Mouse (Mus musculus) liver, embryonic 15.5 days (tissue): ENCODE results near the gene Kcmf1. TPM values are rescaled to one million over a fixed set of nuclear protein-coding genes. Genes with fewer than 3 reads are reported as not detected.
"Not testable (repeated sequence)": the region's sequence is repeated elsewhere in the genome, so short reads cannot be mapped to it uniquely, and the experiment has no call there.

Source experiments
- ATAC-seq: fragments of 200-750 bp; cut with Nextera tagmentation; 2 replicates; pipeline ENCODE4 v1.8.0; 2017; ENCODE audit warnings: moderate number of reproducible peaks, mild to moderate bottlenecking, moderate library complexity; ENCODE audit not compliant: insufficient read depth
- H3K27ac ChIP-seq: fragments of 300-500 bp; sonication (generic); replicated peaks from 2 replicates; pipeline ENCODE4 v1.5.1; 2015; ENCODE audit warnings: mild to moderate bottlenecking, inconsistent platforms
- H3K27me3 ChIP-seq: fragments of 300-500 bp; sonication (generic); 2 replicates; pipeline ENCODE4 v1.6.1; 2015; ENCODE audit warnings: mild to moderate bottlenecking, inconsistent platforms
- H3K36me3 ChIP-seq: fragments of 300-500 bp; sonication (generic); replicated peaks from 2 replicates; pipeline ENCODE4 v1.6.1; 2015; ENCODE audit warnings: moderate library complexity, mild to moderate bottlenecking, inconsistent platforms
- H3K4me1 ChIP-seq: fragments of 300-500 bp; sonication (generic); replicated peaks from 2 replicates; pipeline ENCODE4 v1.6.1; 2015; ENCODE audit warnings: inconsistent platforms
- H3K4me2 ChIP-seq: fragments of 300-500 bp; sonication (generic); 2 replicates; pipeline ENCODE4 v1.6.1; 2015; ENCODE audit warnings: moderate library complexity, mild to moderate bottlenecking, inconsistent platforms
- H3K4me3 ChIP-seq: fragments of 300-500 bp; sonication (generic); replicated peaks from 2 replicates; pipeline ENCODE4 v1.5.1; 2015; ENCODE audit warnings: mild to moderate bottlenecking, inconsistent platforms
- H3K9ac ChIP-seq: fragments of 300-500 bp; sonication (generic); 2 replicates; pipeline ENCODE4 v1.6.1; 2015; ENCODE audit warnings: moderate library complexity, mild to moderate bottlenecking, inconsistent platforms
- H3K9me3 ChIP-seq: fragments of 300-500 bp; sonication (generic); replicated peaks from 2 replicates; pipeline ENCODE4 v1.6.1; 2016; ENCODE audit warnings: inconsistent platforms
- WGBS: fragments of 180-500 bp; shearing (Covaris S2); methylation state at CpG from one replicate; pipeline ENCODE4 v1.1.7; 2015; ENCODE audit warnings: mixed read lengths; ENCODE audit not compliant: insufficient replicate concordance; 5-methylcytosine and 5-hydroxymethylcytosine counted together
- polyA plus RNA-seq: library from polyadenylated mRNA; unstranded; fragments of >200 nt; fragmentation: Nextera tagmentation; extraction: Ambion mirVana; gene quantifications from 2 replicates; pipeline ENCODE4 v1.2.1, GENCODE M21; 2015

The Kcmf1 gene
- polyA plus RNA-seq, 1 experiment from 2014 or later = 27.0 TPM

GRCm38 (mm10) chr6:72840867-72841780, 58.7 kb downstream of the Kcmf1 start:
- H3K4me3 ChIP-seq = no peak overlapping the region
- no peak overlapping the region for H3K4me2 ChIP-seq
- H3K27ac ChIP-seq = no peak overlapping the region
- peaks cover 58% of the 10 kb centered on the region for H3K36me3 ChIP-seq
- ATAC-seq = no peak
- WGBS = 77% methylated on average over 13 of the region's 13 CpGs
- H3K9me3 ChIP-seq = no peaks in the 10 kb centered on the region
- no peaks in the 10 kb centered on the region for H3K27me3 ChIP-seq
- no peak overlapping the region for H3K9ac ChIP-seq
- no peaks in the 10 kb centered on the region for H3K4me1 ChIP-seq

- H3K9me3 ChIP-seq = no peaks in the 10 kb centered on the region
- H3K27me3 ChIP-seq = no peaks in the 10 kb centered on the region
- 76% methylated on average over 4 of the region's 4 CpGs for WGBS
- H3K4me2 ChIP-seq = no peak overlapping the region
- H3K4me3 ChIP-seq = no peak overlapping the region
- no peaks in the 10 kb centered on the region for H3K4me1 ChIP-seq
- H3K27ac ChIP-seq = no peak overlapping the region
- ATAC-seq = no peak
- H3K36me3 ChIP-seq = peaks cover 27% of the 10 kb centered on the region
- H3K9ac ChIP-seq = no peak overlapping the region
Measured at GRCm38 (mm10) chr6:72837756-72838155, 62.0 kb downstream of the Kcmf1 start.

- H3K27me3 ChIP-seq = no peaks in the 10 kb centered on the region
- H3K36me3 ChIP-seq = 0 out of 2 replicates have a peak, but pooled peaks cover under 1% of the 10 kb centered on the region
- no peak overlapping the region for H3K27ac ChIP-seq
- H3K9me3 ChIP-seq = no peaks in the 10 kb centered on the region
- no peak for ATAC-seq
- WGBS = 53% methylated on average over 4 of the region's 4 CpGs
- H3K4me2 ChIP-seq = no peak overlapping the region
- no peak overlapping the region for H3K4me3 ChIP-seq
- no peak overlapping the region for H3K9ac ChIP-seq
- no peaks in the 10 kb centered on the region for H3K4me1 ChIP-seq
Measured at GRCm38 (mm10) chr6:72834518-72834917, 65.3 kb downstream of the Kcmf1 start.

- no peak overlapping the region for H3K4me3 ChIP-seq
- no peaks in the 10 kb centered on the region for H3K36me3 ChIP-seq
- no peak for ATAC-seq
- no peak overlapping the region for H3K9ac ChIP-seq
- peaks cover under 1% of the 10 kb centered on the region; the same call in 1 of the 2 replicates for H3K27me3 ChIP-seq
- 0 out of 2 replicates have a peak, but pooled peaks cover 3% of the 10 kb centered on the region for H3K4me1 ChIP-seq
- WGBS = 45% methylated on average over 3 of the region's 3 CpGs
- no peaks in the 10 kb centered on the region for H3K9me3 ChIP-seq
- H3K4me2 ChIP-seq = no peak overlapping the region
- H3K27ac ChIP-seq = no peak overlapping the region
Measured at GRCm38 (mm10) chr6:72831858-72832257, 67.9 kb downstream of the Kcmf1 start.

GRCm38 (mm10) chr6:72831276-72831675, 68.5 kb downstream of the Kcmf1 start:
- ATAC-seq = no peak
- H3K4me2 ChIP-seq = no peak overlapping the region
- no peak overlapping the region for H3K9ac ChIP-seq
- no peak overlapping the region for H3K4me3 ChIP-seq
- 35% methylated on average over 3 of the region's 3 CpGs for WGBS
- no peak overlapping the region for H3K27ac ChIP-seq
- H3K4me1 ChIP-seq = 0 out of 2 replicates have a peak, but pooled peaks cover 3% of the 10 kb centered on the region
- H3K27me3 ChIP-seq = peaks cover 6% of the 10 kb centered on the region
- H3K36me3 ChIP-seq = no peaks in the 10 kb centered on the region
- no peaks in the 10 kb centered on the region for H3K9me3 ChIP-seq

GRCm38 (mm10) chr6:72828857-72829256, 70.9 kb downstream of the Kcmf1 start:
- ATAC-seq = no peak
- H3K4me3 ChIP-seq = no peak overlapping the region
- no peak overlapping the region for H3K27ac ChIP-seq
- H3K4me2 ChIP-seq = no peak overlapping the region
- H3K36me3 ChIP-seq = no peaks in the 10 kb centered on the region
- peaks cover 24% of the 10 kb centered on the region for H3K27me3 ChIP-seq
- H3K9ac ChIP-seq = no peak overlapping the region
- WGBS = 76% methylated on average over 3 of the region's 3 CpGs
- H3K4me1 ChIP-seq = 0 out of 2 replicates have a peak, but pooled peaks cover 3% of the 10 kb centered on the region
- H3K9me3 ChIP-seq = no peaks in the 10 kb centered on the region

- ATAC-seq, H3K36me3 ChIP-seq, H3K9me3 ChIP-seq, H3K4me1 ChIP-seq, H3K27ac ChIP-seq, H3K4me3 ChIP-seq, H3K9ac ChIP-seq, H3K4me2 ChIP-seq: not testable (repeated sequence)
- 11% methylated on average over 9 of the region's 9 CpGs for WGBS
- peaks cover 24% of the 10 kb centered on the region for H3K27me3 ChIP-seq
Measured at GRCm38 (mm10) chr6:72828037-72828436, 71.7 kb downstream of the Kcmf1 start.

GRCm38 (mm10) chr6:72825762-72826161, 74.0 kb downstream of the Kcmf1 start:
- H3K4me3 ChIP-seq = no peak overlapping the region
- no peak overlapping the region for H3K9ac ChIP-seq
- H3K27ac ChIP-seq = no peak overlapping the region
- no peaks in the 10 kb centered on the region for H3K9me3 ChIP-seq
- no peaks in the 10 kb centered on the region for H3K36me3 ChIP-seq
- H3K4me1 ChIP-seq = 0 out of 2 replicates have a peak, but pooled peaks cover 3% of the 10 kb centered on the region
- no peak overlapping the region for H3K4me2 ChIP-seq
- WGBS = 41% methylated on average over 9 of the region's 9 CpGs
- H3K27me3 ChIP-seq = peaks cover 24% of the 10 kb centered on the region
- no peak for ATAC-seq

GRCm38 (mm10) chr6:72824971-72825737, 74.6 kb downstream of the Kcmf1 start:
- ATAC-seq = no peak
- WGBS = 8% methylated on average over 26 of the region's 26 CpGs
- Histone ChIP-seq H3K4me1 (0 out of 2 replicates have a peak, but pooled peaks cover 3% of the 10 kb centered on the region), H3K27ac (no peak overlapping the region), H3K4me3 (no peak overlapping the region; the same call in 1 of the 2 replicates), H3K9ac (no peak overlapping the region), H3K27me3 (peaks cover 24% of the 10 kb centered on the region), H3K36me3 (no peaks in the 10 kb centered on the region), H3K4me2 (peak overlapping the region; percentile 50), H3K9me3 (no peaks in the 10 kb centered on the region)

GRCm38 (mm10) chr6:72813456-72813855, 86.3 kb downstream of the Kcmf1 start:
- no peak overlapping the region for H3K27ac ChIP-seq
- no peak for ATAC-seq
- no peaks in the 10 kb centered on the region for H3K36me3 ChIP-seq
- no peaks in the 10 kb centered on the region for H3K4me1 ChIP-seq
- H3K4me2 ChIP-seq = no peak overlapping the region
- H3K9me3 ChIP-seq = no peaks in the 10 kb centered on the region
- WGBS = 64% methylated on average over 9 of the region's 9 CpGs
- H3K27me3 ChIP-seq = no peaks in the 10 kb centered on the region
- no peak overlapping the region for H3K4me3 ChIP-seq
- no peak overlapping the region for H3K9ac ChIP-seq

GRCm38 (mm10) chr6:72810248-72810647, 89.5 kb downstream of the Kcmf1 start:
- no peaks in the 10 kb centered on the region for H3K4me1 ChIP-seq
- H3K36me3 ChIP-seq = no peaks in the 10 kb centered on the region
- no peaks in the 10 kb centered on the region for H3K27me3 ChIP-seq
- no peak for ATAC-seq
- no peak overlapping the region for H3K27ac ChIP-seq
- H3K9me3 ChIP-seq = no peaks in the 10 kb centered on the region
- WGBS = 47% methylated on average over 7 of the region's 7 CpGs
- H3K9ac ChIP-seq = no peak overlapping the region
- no peak overlapping the region for H3K4me3 ChIP-seq
- H3K4me2 ChIP-seq = no peak overlapping the region
